Mouse (Mus musculus): ENCODE results near the gene Aldh3b3. TPM values are rescaled to one million over a fixed set of nuclear protein-coding genes. Genes with fewer than 3 reads are reported as not detected.

Aldh3b3 gene
- polyA plus RNA-seq, 1 experiment from 2014 or later: not detected

DNA sequence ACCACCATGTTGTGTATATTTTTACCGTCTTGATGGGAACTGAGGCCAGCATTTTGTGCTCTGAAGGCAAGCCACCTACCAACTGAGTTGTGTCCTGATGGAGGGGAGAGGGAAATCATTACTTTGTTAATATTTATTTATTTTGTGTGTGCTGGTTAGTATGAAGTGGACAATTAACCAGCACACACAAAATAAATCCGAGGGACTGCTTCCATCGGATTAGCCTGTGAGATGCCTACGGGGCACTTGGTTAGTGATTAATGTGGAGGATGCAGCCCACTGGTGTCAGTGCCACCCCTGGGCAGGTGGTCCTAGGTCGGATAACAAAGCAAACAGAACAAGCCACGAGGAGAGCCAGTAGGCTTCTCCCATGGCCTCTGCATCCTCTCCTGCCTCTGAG lies 36.5 kb downstream of the Aldh3b3 start:
- Histone ChIP-seq H3K27me3 (replicated peaks) (peaks cover 4% of the 10 kb centered on the region; the same call in 1 of the 2 replicates), H3K9me3 (no peaks in the 10 kb centered on the region), H3K9ac (no peak overlapping the region), H3K4me2 (no peak overlapping the region), H3K36me3 (no peaks in the 10 kb centered on the region), H3K27ac (replicated peaks) (no peak overlapping the region), H3K4me1 (peaks cover 9% of the 10 kb centered on the region), H3K4me3 (no peak overlapping the region)
- ATAC-seq (ENCODE audit: extremely low read depth, insufficient number of reproducible peaks, low FRiP score, low TSS enrichment): no peak
- 70% methylated on average over 6 of the region's 6 CpGs for WGBS

DNA sequence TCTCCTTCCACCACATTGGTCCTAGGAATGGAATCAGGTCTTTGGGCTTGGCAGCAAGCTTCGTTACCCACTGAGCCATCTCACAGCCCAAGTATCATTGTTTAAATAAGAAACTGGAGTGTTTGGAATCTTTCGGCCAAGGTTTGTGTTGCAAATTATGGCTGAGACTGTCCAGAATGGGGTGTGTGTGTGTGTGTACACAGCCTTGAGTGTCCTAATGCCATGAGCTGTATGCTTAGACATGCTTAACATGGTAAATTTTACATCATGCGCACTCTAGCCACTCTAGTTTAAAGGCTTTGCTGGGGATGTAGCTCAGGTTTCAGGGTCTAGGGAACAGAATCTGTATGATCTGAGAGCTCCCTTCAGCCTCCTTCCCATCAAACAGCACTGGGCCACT lies 37.1 kb downstream of the Aldh3b3 start:
- 82% methylated on average over 3 of the region's 3 CpGs for WGBS
- Histone ChIP-seq H3K9me3 (no peaks in the 10 kb centered on the region), H3K4me1 (peaks cover 9% of the 10 kb centered on the region), H3K9ac (no peak overlapping the region), H3K4me3 (no peak overlapping the region), H3K27ac (replicated peaks) (no peak overlapping the region), H3K27me3 (replicated peaks) (peaks cover 4% of the 10 kb centered on the region; the same call in 1 of the 2 replicates), H3K36me3 (no peaks in the 10 kb centered on the region), H3K4me2 (no peak overlapping the region)
- ATAC-seq (ENCODE audit: extremely low read depth, insufficient number of reproducible peaks, low FRiP score, low TSS enrichment): no peak

DNA sequence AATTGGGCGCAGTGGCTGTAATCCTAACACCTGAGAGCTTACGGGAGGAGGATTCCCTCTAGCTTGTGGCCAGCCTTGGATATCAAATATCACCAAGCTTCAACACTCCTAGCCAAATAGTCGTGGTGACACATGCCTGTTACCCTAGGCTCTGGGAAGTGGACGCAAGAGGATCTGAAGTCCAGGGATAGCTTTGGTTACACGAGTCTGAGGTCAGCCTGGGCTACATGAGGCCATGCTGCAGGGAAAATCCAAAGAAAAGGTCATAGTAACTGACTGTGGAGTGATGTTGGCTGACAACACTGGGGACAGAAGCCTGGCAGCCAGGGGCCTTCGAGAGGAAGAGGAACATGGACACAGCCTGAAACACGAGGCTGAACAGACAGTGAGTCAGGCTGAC lies 37.7 kb downstream of the Aldh3b3 start:
- Histone ChIP-seq H3K4me2 (no peak overlapping the region), H3K27me3 (replicated peaks) (peaks cover 4% of the 10 kb centered on the region; the same call in 1 of the 2 replicates), H3K9ac (no peak overlapping the region), H3K4me1 (peaks cover 13% of the 10 kb centered on the region), H3K9me3 (no peaks in the 10 kb centered on the region), H3K4me3 (no peak overlapping the region), H3K27ac (replicated peaks) (no peak overlapping the region), H3K36me3 (no peaks in the 10 kb centered on the region)
- 57% methylated on average over 7 of the region's 7 CpGs for WGBS
- no peak for ATAC-seq (ENCODE audit: extremely low read depth, insufficient number of reproducible peaks, low FRiP score, low TSS enrichment)

DNA sequence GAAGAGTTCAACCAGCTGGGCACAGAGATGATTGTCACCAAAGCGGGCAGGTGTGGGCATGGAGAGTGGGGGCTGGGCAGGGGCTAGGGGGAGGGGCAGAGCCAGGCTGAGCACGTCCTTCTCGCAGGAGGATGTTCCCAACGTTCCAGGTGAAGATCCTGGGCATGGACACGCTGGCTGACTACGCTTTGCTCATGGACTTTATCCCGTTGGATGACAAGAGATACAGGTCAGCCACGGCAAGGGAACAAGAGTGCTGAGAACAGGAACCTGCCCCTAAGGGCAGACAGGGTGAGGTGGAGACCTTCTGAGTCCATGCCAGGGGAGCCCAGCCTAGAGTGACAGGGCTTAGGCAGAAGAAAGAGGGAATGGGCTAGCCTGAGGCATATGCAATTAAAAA lies 38.3 kb downstream of the Aldh3b3 start:
- Histone ChIP-seq H3K36me3 (no peaks in the 10 kb centered on the region), H3K27me3 (replicated peaks) (peaks cover 4% of the 10 kb centered on the region; the same call in 1 of the 2 replicates), H3K4me1 (peaks cover 19% of the 10 kb centered on the region), H3K9me3 (no peaks in the 10 kb centered on the region), H3K4me2 (no peak overlapping the region), H3K4me3 (no peak overlapping the region), H3K27ac (replicated peaks) (no peak overlapping the region), H3K9ac (no peak overlapping the region)
- ATAC-seq (ENCODE audit: extremely low read depth, insufficient number of reproducible peaks, low FRiP score, low TSS enrichment): no peak
- WGBS: 68% methylated on average over 8 of the region's 8 CpGs

DNA sequence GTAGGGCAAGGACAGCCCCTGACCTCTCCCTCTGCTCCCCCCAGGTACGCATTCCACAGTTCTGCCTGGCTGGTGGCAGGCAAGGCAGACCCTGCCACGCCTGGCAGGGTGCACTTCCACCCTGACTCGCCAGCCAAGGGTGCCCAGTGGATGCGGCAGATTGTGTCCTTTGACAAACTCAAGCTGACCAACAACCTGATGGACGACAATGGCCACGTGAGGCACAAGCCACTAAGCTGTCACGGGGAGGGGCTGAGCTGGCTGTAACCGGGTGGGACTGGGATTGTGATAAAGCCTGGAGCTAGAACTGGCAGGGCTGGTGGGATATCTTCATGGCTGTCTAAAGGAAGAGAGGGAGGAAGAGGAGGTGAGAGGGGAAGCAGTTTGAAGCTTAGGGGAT lies 38.8 kb downstream of the Aldh3b3 start:
- Histone ChIP-seq H3K36me3 (no peaks in the 10 kb centered on the region), H3K9ac (peak overlapping the region; percentile 6; the same call in 1 of the 2 replicates), H3K4me2 (no peak overlapping the region), H3K9me3 (no peaks in the 10 kb centered on the region), H3K27me3 (replicated peaks) (peaks cover 4% of the 10 kb centered on the region; the same call in 1 of the 2 replicates), H3K27ac (replicated peaks) (no peak overlapping the region), H3K4me1 (peaks cover 24% of the 10 kb centered on the region), H3K4me3 (no peak overlapping the region)
- 45% methylated on average over 8 of the region's 8 CpGs for WGBS
- ATAC-seq (ENCODE audit: extremely low read depth, insufficient number of reproducible peaks, low FRiP score, low TSS enrichment): no peak

DNA sequence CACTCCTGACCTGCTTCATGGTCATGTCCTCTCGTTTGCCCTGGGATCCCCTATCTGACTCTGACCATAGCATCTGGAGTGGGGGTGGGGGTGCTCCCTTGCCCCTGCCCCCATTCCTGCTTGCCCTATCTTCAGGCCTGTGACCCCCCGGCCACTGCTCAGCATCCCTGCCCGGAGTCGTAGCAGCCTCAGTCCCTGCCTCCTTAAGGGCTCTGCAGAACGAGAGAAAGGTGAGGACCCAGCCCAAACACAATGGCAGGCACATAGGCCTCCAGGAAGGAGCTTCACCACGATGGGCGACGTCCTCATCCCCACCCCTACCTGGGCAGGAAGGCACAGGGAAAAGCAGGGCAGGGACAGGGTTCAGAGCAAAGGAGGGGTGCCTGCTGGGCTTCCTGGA lies 39.9 kb downstream of the Aldh3b3 start:
- no peak overlapping the region for H3K9ac ChIP-seq
- no peak overlapping the region for H3K4me2 ChIP-seq
- H3K36me3 ChIP-seq: no peaks in the 10 kb centered on the region
- WGBS: 68% methylated on average over 8 of the region's 8 CpGs
- peaks cover 4% of the 10 kb centered on the region; the same call in 1 of the 2 replicates for H3K27me3 ChIP-seq (replicated peaks)
- peaks cover 33% of the 10 kb centered on the region for H3K4me1 ChIP-seq
- no peak overlapping the region for H3K4me3 ChIP-seq
- H3K27ac ChIP-seq (replicated peaks): no peak overlapping the region
- H3K9me3 ChIP-seq: no peaks in the 10 kb centered on the region
- no peak for ATAC-seq (ENCODE audit: extremely low read depth, insufficient number of reproducible peaks, low FRiP score, low TSS enrichment)

DNA sequence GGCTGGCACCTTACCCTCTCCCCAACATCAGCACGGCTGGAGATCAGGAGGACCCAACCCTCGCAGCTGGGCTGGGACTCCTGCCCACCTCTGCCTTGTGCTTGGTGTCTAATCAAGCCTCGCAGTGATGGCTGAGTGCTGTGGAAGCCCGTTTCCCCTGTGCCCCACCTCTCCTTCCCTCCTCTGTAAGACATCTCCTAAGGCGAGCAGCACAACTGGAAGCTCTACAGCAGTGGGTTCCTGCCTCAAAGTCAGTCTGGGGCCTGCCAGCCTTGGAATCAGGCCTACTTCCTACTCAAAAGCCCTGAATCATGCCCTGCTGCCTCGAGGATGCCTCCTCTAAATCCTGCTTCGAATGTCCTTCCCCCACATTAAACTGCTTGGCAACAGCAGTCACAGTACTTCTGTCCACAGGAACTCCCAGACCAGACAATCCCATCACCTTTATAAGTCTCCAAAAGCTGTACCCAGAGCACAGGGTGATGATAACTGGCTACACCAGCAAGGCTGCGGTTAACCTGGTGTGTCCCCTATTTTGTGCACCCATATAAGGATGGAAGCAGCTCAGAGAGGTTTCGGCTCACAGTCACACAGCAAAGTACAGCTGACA lies 40.8 kb downstream of the Aldh3b3 start:
- H3K4me2 ChIP-seq: peak overlapping the region; percentile 93
- peak overlapping the region; percentile 77 for H3K4me3 ChIP-seq
- WGBS: 84% methylated on average over 9 of the region's 9 CpGs
- H3K27ac ChIP-seq (replicated peaks): no peak overlapping the region
- H3K27me3 ChIP-seq (replicated peaks): 0 out of 2 replicates have a peak, but pooled peaks cover 4% of the 10 kb centered on the region
- no peaks in the 10 kb centered on the region for H3K9me3 ChIP-seq
- no peak for ATAC-seq (ENCODE audit: extremely low read depth, insufficient number of reproducible peaks, low FRiP score, low TSS enrichment)
- H3K36me3 ChIP-seq: 0 out of 2 replicates have a peak, but pooled peaks cover under 1% of the 10 kb centered on the region
- peaks cover 42% of the 10 kb centered on the region for H3K4me1 ChIP-seq
- H3K9ac ChIP-seq: peak overlapping the region; percentile 81

DNA sequence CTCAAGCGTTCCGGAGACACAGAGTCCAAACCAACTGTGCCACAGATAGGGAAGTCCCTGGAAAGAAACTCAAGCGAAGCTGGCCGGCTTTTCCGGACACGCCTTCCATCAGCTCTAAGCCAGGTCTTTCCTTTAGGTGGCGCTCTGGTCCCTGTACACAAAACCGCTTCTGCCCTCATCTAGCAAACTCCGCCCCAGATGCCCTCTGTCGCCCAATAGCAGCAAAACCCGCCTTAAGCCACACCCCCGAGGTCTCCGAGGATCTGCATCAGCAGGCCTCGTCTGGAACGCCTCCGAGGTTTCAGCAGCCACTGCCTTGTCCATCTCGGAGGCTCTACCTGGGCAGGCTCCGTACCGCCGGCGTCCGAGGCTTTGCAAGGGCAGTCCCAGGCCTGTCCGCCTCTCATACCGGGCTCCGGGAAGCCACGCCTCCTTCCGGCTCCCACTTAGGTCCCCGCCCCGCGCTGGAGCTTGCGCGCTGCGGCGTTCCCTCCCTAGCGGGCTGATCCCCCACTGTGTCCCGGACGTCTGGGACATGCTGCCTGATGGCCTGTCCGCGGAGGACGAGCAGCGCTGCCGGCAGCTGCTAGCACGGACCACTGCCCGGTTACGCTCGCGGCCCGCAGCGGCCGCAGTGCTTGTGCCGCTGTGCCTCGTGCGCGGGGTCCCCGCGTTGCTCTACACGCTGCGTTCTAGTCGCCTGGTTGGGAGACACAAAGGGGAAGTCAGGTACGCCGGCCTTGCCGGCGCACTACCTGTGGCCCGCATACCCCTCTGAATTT lies 41.9 kb downstream of the Aldh3b3 start, which contains the start of the genes Nudt8 and Gm49405:
Gene Nudt8 (plus strand): TSS at position 462 of the 782 bp plus-strand sequence.
Gene Gm49405 (plus strand): TSS at position 508 of the 782 bp plus-strand sequence.
- Histone ChIP-seq H3K27me3 (replicated peaks) (0 out of 2 replicates have a peak, but pooled peaks cover 4% of the 10 kb centered on the region), H3K9ac (peak within 1 kb of the TSS; percentile 95), H3K4me2 (peak within 1 kb of the TSS; percentile 93), H3K4me3 (peak within 1 kb of the TSS; percentile 77), H3K36me3 (peaks cover 11% of the 10 kb centered on the region), H3K27ac (replicated peaks) (peak within 1 kb of the TSS; percentile 98), H3K9me3 (no peaks in the 10 kb centered on the region), H3K4me1 (peaks cover 52% of the 10 kb centered on the region)
- peak; percentile 85 for ATAC-seq (ENCODE audit: extremely low read depth, insufficient number of reproducible peaks, low FRiP score, low TSS enrichment)
- WGBS: under 1% methylated on average over 64 of the region's 64 CpGs

DNA sequence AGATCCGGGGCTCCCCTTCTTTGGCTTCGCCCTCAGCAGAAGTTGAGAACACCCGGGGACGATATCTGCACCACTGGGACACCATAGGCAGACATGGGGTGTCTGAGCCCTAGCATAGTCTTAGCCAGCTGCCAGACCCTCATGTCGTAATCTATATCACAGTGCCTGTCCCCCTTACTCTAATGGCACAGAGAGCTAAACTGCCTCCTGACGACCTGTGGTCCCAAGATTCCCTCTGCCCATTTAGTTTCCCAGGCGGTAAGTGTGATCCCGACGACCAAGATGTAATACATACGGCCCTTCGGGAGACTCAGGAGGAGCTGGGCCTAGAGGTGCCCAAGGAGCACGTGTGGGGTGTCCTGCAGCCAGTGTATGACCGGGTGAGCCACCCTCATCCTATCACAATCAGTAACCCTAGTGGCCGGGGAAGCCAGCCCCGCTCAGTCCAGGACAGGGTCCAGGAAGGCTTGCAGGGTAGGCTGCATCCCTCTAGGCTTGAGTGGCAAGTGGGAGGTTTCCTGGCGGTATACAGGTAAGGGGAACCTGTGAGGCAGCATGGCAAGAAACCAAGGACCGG lies 42.6 kb downstream of the Aldh3b3 start:
- Histone ChIP-seq H3K36me3 (peaks cover 18% of the 10 kb centered on the region), H3K4me3 (peak overlapping the region; percentile 77), H3K27me3 (replicated peaks) (0 out of 2 replicates have a peak, but pooled peaks cover 4% of the 10 kb centered on the region), H3K9me3 (no peaks in the 10 kb centered on the region), H3K4me1 (peaks cover 57% of the 10 kb centered on the region), H3K4me2 (peak overlapping the region; percentile 93), H3K27ac (replicated peaks) (peak overlapping the region; percentile 98), H3K9ac (peak overlapping the region; percentile 95)
- ATAC-seq (ENCODE audit: extremely low read depth, insufficient number of reproducible peaks, low FRiP score, low TSS enrichment): no peak
- 16% methylated on average over 17 of the region's 17 CpGs for WGBS

DNA sequence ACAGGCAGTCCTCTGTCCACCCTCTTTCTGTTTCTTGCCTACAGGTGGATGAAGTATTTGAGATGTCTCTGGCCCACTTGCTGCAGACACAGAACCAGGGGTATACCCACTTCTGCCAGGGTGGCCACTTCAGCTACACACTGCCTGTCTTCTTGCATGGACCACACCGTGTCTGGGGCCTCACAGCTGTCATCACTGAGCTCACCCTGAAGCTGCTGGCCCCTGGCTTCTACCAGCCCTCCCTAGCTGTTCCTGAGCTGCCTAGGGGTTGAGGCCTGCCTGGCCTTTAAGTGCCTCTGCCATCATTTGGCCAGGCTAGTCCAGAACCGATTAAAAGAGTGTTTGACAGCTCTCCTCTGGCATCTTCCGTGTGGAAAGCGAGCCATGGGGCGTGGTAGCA lies 43.3 kb downstream of the Aldh3b3 start:
- Histone ChIP-seq H3K4me2 (peak overlapping the region; percentile 93), H3K9ac (peak overlapping the region; percentile 95), H3K27ac (replicated peaks) (peak overlapping the region; percentile 98), H3K4me3 (peak overlapping the region; percentile 77), H3K4me1 (peaks cover 58% of the 10 kb centered on the region), H3K36me3 (peaks cover 25% of the 10 kb centered on the region), H3K9me3 (no peaks in the 10 kb centered on the region), H3K27me3 (replicated peaks) (no peaks in the 10 kb centered on the region)
- 65% methylated on average over 5 of the region's 5 CpGs for WGBS
- no peak for ATAC-seq (ENCODE audit: extremely low read depth, insufficient number of reproducible peaks, low FRiP score, low TSS enrichment)

DNA sequence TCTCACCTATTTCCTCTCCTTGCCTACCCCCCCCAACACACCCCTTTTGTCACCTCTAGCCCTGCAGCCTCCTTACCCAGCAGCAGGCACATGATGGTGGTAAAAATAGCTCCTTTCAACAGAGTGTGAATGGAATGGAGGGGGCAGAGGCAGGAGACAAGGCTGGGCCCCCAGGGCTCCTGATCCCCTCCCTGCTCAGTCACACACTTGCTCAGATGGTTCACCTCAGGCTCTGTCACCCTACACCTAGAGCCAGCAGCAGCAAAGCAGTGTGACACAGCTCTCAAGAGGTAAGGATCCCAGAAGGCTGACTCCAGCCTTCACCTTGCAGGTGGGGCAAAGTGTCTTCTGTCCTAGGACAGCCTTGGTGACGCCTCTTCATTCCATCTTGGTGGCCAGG lies 44.7 kb downstream of the Aldh3b3 start, which contains the start of gene Doc2g:
Gene Doc2g (plus strand): TSS at position 202 of the 400 bp plus-strand sequence.
- no peaks in the 10 kb centered on the region for H3K27me3 ChIP-seq (replicated peaks)
- peaks cover 38% of the 10 kb centered on the region for H3K36me3 ChIP-seq
- peak within 1 kb of the TSS; percentile 98 for H3K27ac ChIP-seq (replicated peaks)
- peak within 1 kb of the TSS; percentile 95 for H3K9ac ChIP-seq
- ATAC-seq (ENCODE audit: extremely low read depth, insufficient number of reproducible peaks, low FRiP score, low TSS enrichment): no peak
- peak within 1 kb of the TSS; percentile 42 for H3K4me3 ChIP-seq
- 46% methylated on average over 1 of the region's 1 CpGs for WGBS
- peak within 1 kb of the TSS; percentile 65 for H3K4me2 ChIP-seq
- no peaks in the 10 kb centered on the region for H3K9me3 ChIP-seq
- peaks cover 58% of the 10 kb centered on the region for H3K4me1 ChIP-seq

All from heart, embryonic 13.5 days (tissue).